ENCODE assay signal across 23 mouse cellular contexts in genomic region chr9:43132380-43132779, GRCm38 (mm10). TPM values are rescaled to one million over a fixed set of nuclear protein-coding genes. Genes with fewer than 3 reads are reported as not detected.
"Had no signal": no experiment of that assay in that cellular context is flagged by ENCODE, and none has a peak within 500 bp of the region (broad histone marks: within the 10 kb centered on the region; RNA-seq: fewer than 3 reads in every experiment).

No protein-coding gene starts in this region.

- H3K27me3 ChIP-seq: limb, embryonic 15.5 days; midbrain, embryonic 12.5 days; midbrain, embryonic 15.5 days; neural tube, embryonic 12.5 days; neural tube, embryonic 15.5 days had no signal

- H3K4me3 ChIP-seq: layer of hippocampus, adult 2 months; limb, embryonic 12.5 days; limb, embryonic 15.5 days; midbrain, embryonic 12.5 days; midbrain, embryonic 15.5 days; neural tube, embryonic 12.5 days; neural tube, embryonic 15.5 days had no signal

- H3K9ac ChIP-seq: limb, embryonic 12.5 days; limb, embryonic 15.5 days; liver, embryonic 14.5 days; liver, postnatal 0 days; lung, embryonic 14.5 days; midbrain, embryonic 12.5 days; midbrain, embryonic 15.5 days; neural tube, embryonic 12.5 days; neural tube, embryonic 15.5 days had no signal

- H3K4me1 ChIP-seq: midbrain, embryonic 12.5 days; midbrain, embryonic 15.5 days; neural tube, embryonic 12.5 days had no signal

- H3K27ac ChIP-seq: limb, embryonic 12.5 days; liver, embryonic 14.5 days; macrophage; midbrain, embryonic 12.5 days; midbrain, embryonic 15.5 days; neural tube, embryonic 12.5 days; neural tube, embryonic 15.5 days; stomach, postnatal 0 days had no signal

- H3K9me3 ChIP-seq: limb, embryonic 12.5 days; limb, embryonic 15.5 days; midbrain, embryonic 12.5 days; midbrain, embryonic 15.5 days; neural tube, embryonic 12.5 days; neural tube, embryonic 15.5 days had no signal

- H3K36me3 ChIP-seq: limb, embryonic 12.5 days; limb, embryonic 15.5 days; midbrain, embryonic 12.5 days; midbrain, embryonic 15.5 days; neural tube, embryonic 12.5 days; neural tube, embryonic 15.5 days had no signal

- DNase-seq: kidney, adult 9 months; kidney, postnatal 14 days; layer of hippocampus, adult 9-11 months; left cerebral cortex, postnatal 4 days; liver, postnatal 0 days; lung, embryonic 14.5 days; right cerebral cortex, adult 18-20 months; right cerebral cortex, postnatal 14 days; right cerebral cortex, postnatal 4 days; thymus, adult 2 months; thymus, postnatal 14 days; thymus, postnatal 4 days had no signal

RNA-seq across cellular contexts. Expression of gene Tmem136, which starts 16.0 kb away (rescaled TPM):
- total RNA-seq: megakaryocyte, adult 5-6 weeks had no signal
- polyA plus RNA-seq: macrophage had no signal
